Mouse (Mus musculus) forebrain, embryonic 13.5 days (tissue): Measurements from ENCODE around the gene Gm3854. TPM values are rescaled to one million over a fixed set of nuclear protein-coding genes. Genes with fewer than 3 reads are reported as not detected.
A peak's percentile ranks its signal among the peaks of the same experiment; 100 is the strongest.
"Not testable (repeated sequence)": the region's sequence is repeated elsewhere in the genome, so short reads cannot be mapped to it uniquely, and the experiment has no call there.

Source experiments
- ATAC-seq: fragments of 200-750 bp; cut with Nextera tagmentation; 2 replicates; pipeline ENCODE4 v1.8.0; 2017
- H3K27ac ChIP-seq: fragments of 300-500 bp; sonication (generic); 2 replicates; pipeline ENCODE4 v1.5.1; 2015; ENCODE audit warnings: inconsistent platforms, mild to moderate bottlenecking, moderate library complexity
- H3K27me3 ChIP-seq: fragments of 300-500 bp; sonication (generic); 2 replicates; pipeline ENCODE4 v1.6.1; 2015; ENCODE audit warnings: mild to moderate bottlenecking, inconsistent platforms
- H3K36me3 ChIP-seq: fragments of 300-500 bp; sonication (generic); 2 replicates; pipeline ENCODE4 v1.6.1; 2015; ENCODE audit warnings: mild to moderate bottlenecking, inconsistent platforms; ENCODE audit not compliant: poor library complexity, severe bottlenecking
- H3K4me1 ChIP-seq: fragments of 300-500 bp; sonication (generic); 2 replicates; pipeline ENCODE4 v1.6.1; 2015; ENCODE audit warnings: inconsistent platforms
- H3K4me2 ChIP-seq: fragments of 300-500 bp; sonication (generic); 2 replicates; pipeline ENCODE4 v1.6.1; 2015; ENCODE audit warnings: inconsistent platforms, mild to moderate bottlenecking, moderate library complexity
- H3K4me3 ChIP-seq: fragments of 300-500 bp; sonication (generic); 2 replicates; pipeline ENCODE4 v1.5.1; 2015; ENCODE audit warnings: mild to moderate bottlenecking, inconsistent platforms
- H3K9ac ChIP-seq: fragments of 300-500 bp; sonication (generic); 2 replicates; pipeline ENCODE4 v1.6.1; 2015; ENCODE audit warnings: mild to moderate bottlenecking, inconsistent platforms
- H3K9me3 ChIP-seq: fragments of 300-500 bp; sonication (generic); replicated peaks from 2 replicates; pipeline ENCODE4 v1.6.1; 2016; ENCODE audit warnings: inconsistent platforms
- WGBS: fragments of 180-500 bp; shearing (Covaris S2); methylation state at CpG from one replicate; pipeline ENCODE4 v1.1.7; 2015; 5-methylcytosine and 5-hydroxymethylcytosine counted together
- polyA plus RNA-seq: library from polyadenylated mRNA; unstranded; fragments of >200 nt; fragmentation: Nextera tagmentation; extraction: Ambion mirVana; gene quantifications from 2 replicates; pipeline ENCODE4 v1.2.1, GENCODE M21; 2015

The Gm3854 gene
- 4.1 and 4.9 TPM in 2 replicates for polyA plus RNA-seq

GRCm38 (mm10) chr7:6343501-6344071, at the start of gene Gm3854:
Gene Gm3854, plus strand, starts transcription at chr7:6343759.
- WGBS: under 1% methylated on average over 26 of the region's 26 CpGs

GRCm38 (mm10) chr7:6300796-6301195, 42.8 kb upstream of the Gm3854 start:
- not testable (repeated sequence) for H3K4me1 ChIP-seq, ATAC-seq, H3K4me3 ChIP-seq, H3K27me3 ChIP-seq, H3K9me3 ChIP-seq, H3K27ac ChIP-seq, H3K4me2 ChIP-seq, H3K9ac ChIP-seq
- WGBS: 82% methylated on average over 11 of the region's 11 CpGs
- H3K36me3 ChIP-seq: peaks cover 53% of the 10 kb centered on the region

More at GRCm38 (mm10) chr7:6343501-6344071, at the start of gene Gm3854:
- no peaks in the 10 kb centered on the region for H3K27me3 ChIP-seq
- peaks cover 4% of the 10 kb centered on the region; the same call in 1 of the 2 replicates for H3K4me1 ChIP-seq
- no peaks in the 10 kb centered on the region for H3K9me3 ChIP-seq
- H3K36me3 ChIP-seq: no peaks in the 10 kb centered on the region
- H3K27ac ChIP-seq: peak within 1 kb of the TSS; percentile 55
- ATAC-seq: peak; percentile 95
- H3K9ac ChIP-seq: peak within 1 kb of the TSS; percentile 62
- H3K4me2 ChIP-seq: peak within 1 kb of the TSS; percentile 54
- peak within 1 kb of the TSS; percentile 53 for H3K4me3 ChIP-seq

- ATAC-seq: peak; percentile 87
- WGBS: 16% methylated on average over 23 of the region's 23 CpGs
- Histone ChIP-seq H3K27ac (peak overlapping the region; percentile 85), H3K9ac (peak overlapping the region; percentile 79), H3K9me3 (no peaks in the 10 kb centered on the region), H3K4me2 (peak overlapping the region; percentile 70), H3K4me1 (peaks cover 12% of the 10 kb centered on the region; the same call in 1 of the 2 replicates), H3K36me3 (peaks cover 5% of the 10 kb centered on the region; the same call in 1 of the 2 replicates), H3K27me3 (no peaks in the 10 kb centered on the region), H3K4me3 (peak overlapping the region; percentile 55)
Observed at GRCm38 (mm10) chr7:6330458-6331232, 12.9 kb upstream of the Gm3854 start.

- Histone ChIP-seq H3K9ac (peak within 1 kb of the TSS; percentile 79), H3K36me3 (peaks cover 5% of the 10 kb centered on the region; the same call in 1 of the 2 replicates), H3K4me3 (peak within 1 kb of the TSS; percentile 55), H3K27ac (peak within 1 kb of the TSS; percentile 85), H3K4me2 (peak within 1 kb of the TSS; percentile 70), H3K27me3 (no peaks in the 10 kb centered on the region), H3K4me1 (peaks cover 12% of the 10 kb centered on the region; the same call in 1 of the 2 replicates), H3K9me3 (no peaks in the 10 kb centered on the region)
- peak; percentile 94 for ATAC-seq
- WGBS: 7% methylated on average over 28 of the region's 31 CpGs
Observed at GRCm38 (mm10) chr7:6331233-6331956, 12.2 kb upstream of the Gm3854 start, which contains the start of gene Zfp583. Gene Zfp583, minus strand, starts transcription at chr7:6331285.

- Histone ChIP-seq H3K27ac (no peak overlapping the region), H3K4me3 (no peak overlapping the region), H3K4me1 (peaks cover 4% of the 10 kb centered on the region; the same call in 1 of the 2 replicates), H3K27me3 (no peaks in the 10 kb centered on the region), H3K9me3 (no peaks in the 10 kb centered on the region), H3K4me2 (no peak overlapping the region), H3K9ac (no peak overlapping the region), H3K36me3 (no peaks in the 10 kb centered on the region)
- WGBS: 81% methylated on average over 5 of the region's 5 CpGs
- ATAC-seq: no peak
Observed at GRCm38 (mm10) chr7:6339865-6340264, 3.7 kb upstream of the Gm3854 start.

GRCm38 (mm10) chr7:6344124-6344523, 565 bp downstream of the Gm3854 start:
- Histone ChIP-seq H3K4me3 (peak overlapping the region; percentile 53), H3K27ac (no peak overlapping the region), H3K4me1 (peaks cover 4% of the 10 kb centered on the region; the same call in 1 of the 2 replicates), H3K9ac (0 out of 2 replicates have a peak overlapping the region, but pooled peaks have one; percentile 21), H3K36me3 (no peaks in the 10 kb centered on the region), H3K27me3 (no peaks in the 10 kb centered on the region), H3K9me3 (no peaks in the 10 kb centered on the region), H3K4me2 (peak overlapping the region; percentile 54)
- 30% methylated on average over 10 of the region's 10 CpGs for WGBS
- no peak; the same call in 1 of the 2 replicates for ATAC-seq

- H3K4me1 ChIP-seq: no peaks in the 10 kb centered on the region
- H3K9ac ChIP-seq: no peak overlapping the region
- H3K27ac ChIP-seq: no peak overlapping the region
- H3K4me2 ChIP-seq: no peak overlapping the region
- no peaks in the 10 kb centered on the region for H3K9me3 ChIP-seq
- peaks cover 15% of the 10 kb centered on the region for H3K36me3 ChIP-seq
- no peak for ATAC-seq
- WGBS: 73% methylated on average over 2 of the region's 2 CpGs
- no peak overlapping the region for H3K4me3 ChIP-seq
- H3K27me3 ChIP-seq: no peaks in the 10 kb centered on the region
Observed at GRCm38 (mm10) chr7:6358121-6358520, 14.6 kb downstream of the Gm3854 start.

- H3K27ac ChIP-seq: no peak overlapping the region
- WGBS: 55% methylated on average over 10 of the region's 10 CpGs
- no peak overlapping the region for H3K4me3 ChIP-seq
- H3K9me3 ChIP-seq: no peaks in the 10 kb centered on the region
- peaks cover 6% of the 10 kb centered on the region for H3K4me1 ChIP-seq
- no peaks in the 10 kb centered on the region for H3K27me3 ChIP-seq
- H3K9ac ChIP-seq: no peak overlapping the region
- H3K36me3 ChIP-seq: peaks cover 6% of the 10 kb centered on the region
- ATAC-seq: no peak
- no peak overlapping the region for H3K4me2 ChIP-seq
Observed at GRCm38 (mm10) chr7:6358937-6359590, 15.5 kb downstream of the Gm3854 start.

- no peak overlapping the region for H3K27ac ChIP-seq
- no peak overlapping the region for H3K4me3 ChIP-seq
- H3K36me3 ChIP-seq: no peaks in the 10 kb centered on the region
- no peaks in the 10 kb centered on the region for H3K9me3 ChIP-seq
- ATAC-seq: no peak
- H3K4me2 ChIP-seq: no peak overlapping the region
- H3K27me3 ChIP-seq: no peaks in the 10 kb centered on the region
- WGBS: 12% methylated on average over 9 of the region's 9 CpGs
- H3K4me1 ChIP-seq: peaks cover 11% of the 10 kb centered on the region
- no peak overlapping the region for H3K9ac ChIP-seq
Observed at GRCm38 (mm10) chr7:6360477-6361060, 17.0 kb downstream of the Gm3854 start.

- 26% methylated on average over 7 of the region's 7 CpGs for WGBS
- H3K9me3 ChIP-seq: no peaks in the 10 kb centered on the region
- H3K27ac ChIP-seq: peak overlapping the region; percentile 89
Observed at GRCm38 (mm10) chr7:6361756-6362155, 18.2 kb downstream of the Gm3854 start.

More at GRCm38 (mm10) chr7:6361756-6362155, 18.2 kb downstream of the Gm3854 start:
- H3K36me3 ChIP-seq: no peaks in the 10 kb centered on the region
- peak overlapping the region; percentile 50 for H3K4me3 ChIP-seq
- H3K27me3 ChIP-seq: no peaks in the 10 kb centered on the region
- peak overlapping the region; percentile 61 for H3K4me2 ChIP-seq
- ATAC-seq: no peak
- H3K9ac ChIP-seq: peak overlapping the region; percentile 60
- peaks cover 11% of the 10 kb centered on the region for H3K4me1 ChIP-seq
